Mouse (Mus musculus) intestine, embryonic 15.5 days (tissue): ENCODE data around the gene Ankrd39. TPM values are rescaled to one million over a fixed set of nuclear protein-coding genes. Genes with fewer than 3 reads are reported as not detected.
"Not testable (repeated sequence)": the region's sequence is repeated elsewhere in the genome, so short reads cannot be mapped to it uniquely, and the experiment has no call there.

Experiments
- ATAC-seq: fragments of 200-750 bp; cut with Nextera tagmentation; 2 replicates; pipeline ENCODE4 v1.8.0; 2017; ENCODE audit warnings: moderate TSS enrichment, moderate library complexity
- H3K27ac ChIP-seq: fragments of 300-500 bp; sonication (generic); 2 replicates; pipeline ENCODE4 v1.5.1; 2015; ENCODE audit warnings: mild to moderate bottlenecking, inconsistent platforms
- H3K27me3 ChIP-seq: fragments of 300-500 bp; sonication (generic); replicated peaks from 2 replicates; pipeline ENCODE4 v1.6.1; 2015; ENCODE audit warnings: inconsistent platforms
- H3K36me3 ChIP-seq: fragments of 300-500 bp; sonication (generic); 2 replicates; pipeline ENCODE4 v1.6.1; 2015; ENCODE audit warnings: inconsistent platforms
- H3K4me1 ChIP-seq: fragments of 300-500 bp; sonication (generic); replicated peaks from 2 replicates; pipeline ENCODE4 v1.6.1; 2015; ENCODE audit warnings: inconsistent platforms
- H3K4me2 ChIP-seq: fragments of 300-500 bp; sonication (generic); replicated peaks from 2 replicates; pipeline ENCODE4 v1.6.1; 2015; ENCODE audit warnings: mild to moderate bottlenecking, inconsistent platforms
- H3K4me3 ChIP-seq: fragments of 300-500 bp; sonication (generic); replicated peaks from 2 replicates; pipeline ENCODE4 v1.5.1; 2015; ENCODE audit warnings: inconsistent platforms
- H3K9ac ChIP-seq: fragments of 300-500 bp; sonication (generic); 2 replicates; pipeline ENCODE4 v1.6.1; 2015; ENCODE audit warnings: inconsistent platforms
- H3K9me3 ChIP-seq: fragments of 300-500 bp; sonication (generic); 2 replicates; pipeline ENCODE4 v1.6.1; 2016; ENCODE audit warnings: inconsistent platforms
- WGBS: fragments of 180-500 bp; shearing (Covaris S2); methylation state at CpG from one replicate; pipeline ENCODE4 v1.1.7; 2015; 5-methylcytosine and 5-hydroxymethylcytosine counted together
- polyA plus RNA-seq: library from polyadenylated mRNA; unstranded; fragments of >200 nt; fragmentation: Nextera tagmentation; extraction: Ambion mirVana; gene quantifications from 2 replicates; pipeline ENCODE4 v1.2.1, GENCODE M21; 2015

Ankrd39 gene
- polyA plus RNA-seq, 1 experiment from 2014 or later, result 21.2 TPM

DNA sequence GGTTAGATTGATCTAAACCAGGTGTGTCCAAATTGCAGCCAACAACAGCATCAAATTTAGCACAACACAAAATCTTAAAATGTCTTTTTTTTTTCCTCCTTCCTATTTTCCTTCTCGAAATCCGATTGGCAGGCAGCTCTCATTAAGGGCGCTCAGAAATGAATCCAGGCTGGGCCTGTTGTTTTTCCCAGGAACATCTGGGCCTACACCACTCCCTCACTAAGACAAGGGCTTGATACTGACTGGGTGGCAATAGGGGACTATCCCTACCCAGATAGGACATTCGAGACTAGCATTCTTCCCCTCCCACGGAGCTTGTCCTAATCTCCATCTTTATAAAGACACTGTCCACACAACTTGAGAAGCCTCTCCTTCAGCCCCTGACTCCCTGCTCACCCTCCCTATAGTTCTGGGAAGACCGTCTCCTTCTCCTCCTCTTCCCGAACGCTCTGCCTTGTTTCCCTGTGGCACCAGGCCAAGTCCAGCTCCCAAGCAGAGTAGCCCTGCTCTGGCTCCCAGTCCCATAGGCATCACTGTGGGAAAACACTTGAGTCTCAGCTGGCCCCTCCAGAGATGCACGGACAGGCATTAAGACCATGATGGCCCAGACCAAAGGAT, 845 bp upstream of the Ankrd39 start:
- 37% methylated on average over 9 of the region's 9 CpGs for whole genome bisulfite sequencing

DNA sequence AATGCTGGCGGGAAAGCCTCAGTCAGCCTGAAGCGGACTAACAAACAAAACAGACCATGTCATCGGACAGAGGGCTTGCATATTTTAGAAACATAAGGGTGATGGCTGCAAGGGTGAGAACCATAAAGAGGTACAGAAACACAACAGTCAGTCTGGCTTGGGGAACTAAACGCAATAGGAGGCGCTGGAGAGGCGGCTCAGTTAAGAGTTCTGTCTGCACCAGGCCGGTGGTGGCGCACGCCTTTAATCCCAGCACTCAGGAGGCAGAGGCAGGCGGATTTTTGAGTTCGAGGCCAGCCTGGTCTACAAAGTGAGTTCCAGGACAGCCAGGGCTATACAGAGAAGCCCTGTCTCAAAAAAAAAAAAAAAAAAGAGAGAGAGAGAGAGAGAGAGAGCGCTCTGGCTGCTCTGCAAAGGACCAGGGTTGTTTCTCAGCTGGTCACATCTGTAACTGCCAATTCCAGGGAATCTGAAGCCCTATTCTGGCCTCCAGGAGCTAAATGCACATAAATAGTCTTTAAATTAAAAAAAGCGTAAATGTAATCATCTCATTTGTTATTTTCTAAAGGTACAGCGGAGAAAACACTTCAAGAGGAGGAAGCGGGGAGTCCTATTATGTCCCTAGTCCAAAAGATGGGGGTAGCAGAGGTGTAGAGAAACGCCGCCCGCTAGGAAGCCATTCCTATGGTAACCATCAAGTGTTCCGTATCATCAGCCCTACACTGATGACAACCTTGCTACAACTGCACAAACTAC, 1.2 kb downstream of the Ankrd39 start:
- ATAC-seq, result no peak
- Histone ChIP-seq H3K27ac (peak overlapping the region; percentile 75; the same call in 1 of the 2 replicates), H3K4me2 (peak overlapping the region; percentile 84), H3K4me3 (peak overlapping the region; percentile 79), H3K36me3 (peaks cover 31% of the 10 kb centered on the region), H3K9me3 (no peaks in the 10 kb centered on the region), H3K9ac (peak overlapping the region; percentile 80), H3K27me3 (no peaks in the 10 kb centered on the region), H3K4me1 (peaks cover 22% of the 10 kb centered on the region)
- WGBS, result 68% methylated on average over 19 of the region's 19 CpGs

More for the DNA sequence above, 845 bp upstream of the Ankrd39 start:
- Histone ChIP-seq H3K9me3 (no peaks in the 10 kb centered on the region), H3K4me3 (no peak overlapping the region), H3K27ac (peak overlapping the region; percentile 24), H3K4me2 (no peak overlapping the region), H3K4me1 (peaks cover 22% of the 10 kb centered on the region), H3K36me3 (peaks cover 44% of the 10 kb centered on the region), H3K27me3 (no peaks in the 10 kb centered on the region), H3K9ac (no peak overlapping the region)
- ATAC-seq, result no peak

DNA sequence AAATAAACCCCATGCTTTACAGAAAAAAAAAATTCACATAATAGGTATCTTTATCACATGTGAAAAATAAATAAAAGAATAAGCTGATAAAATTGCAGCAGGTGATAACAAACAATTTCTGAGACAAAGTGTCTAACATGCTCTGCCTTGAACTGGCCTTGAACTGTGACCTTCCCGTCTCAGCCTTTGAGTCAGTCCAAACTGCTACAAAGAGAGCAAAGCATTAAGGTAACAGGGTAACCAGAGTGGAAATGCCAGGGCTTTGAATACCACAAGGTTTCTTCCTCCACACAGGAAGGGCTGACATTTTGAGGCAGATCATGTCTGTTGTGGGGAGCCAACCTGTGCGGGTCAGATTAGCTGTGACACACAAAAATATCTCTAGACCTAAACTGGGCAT, 1.9 kb downstream of the Ankrd39 start:
- Histone ChIP-seq H3K27ac (no peak overlapping the region), H3K9me3 (no peaks in the 10 kb centered on the region), H3K4me2 (peak overlapping the region; percentile 84; the same call in 1 of the 2 replicates), H3K9ac (no peak overlapping the region), H3K36me3 (peaks cover 26% of the 10 kb centered on the region), H3K27me3 (no peaks in the 10 kb centered on the region), H3K4me3 (no peak overlapping the region), H3K4me1 (peaks cover 22% of the 10 kb centered on the region)
- no peak for ATAC-seq
- 78% methylated on average over 2 of the region's 2 CpGs for WGBS

DNA sequence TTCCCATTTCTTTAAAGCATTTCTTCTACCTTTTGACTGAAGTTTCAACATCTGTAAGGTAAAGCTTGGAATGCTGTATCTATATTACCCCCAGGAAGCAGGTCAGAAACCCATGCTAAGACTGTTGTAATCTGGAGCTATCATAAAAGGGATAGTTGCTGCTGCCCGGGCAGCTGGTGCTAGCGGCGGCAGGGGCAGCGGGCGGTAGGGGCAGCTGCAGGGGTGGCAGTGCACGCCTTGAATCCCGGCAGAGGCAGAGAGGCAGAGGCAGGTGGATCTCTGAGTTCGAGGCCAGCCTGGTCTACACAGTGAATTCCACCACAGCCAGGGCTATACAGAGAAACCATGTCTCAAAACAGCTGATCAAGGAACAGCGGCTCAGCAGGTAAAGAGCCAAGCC, 4.3 kb downstream of the Ankrd39 start:
- Histone ChIP-seq H3K9ac (no peak overlapping the region), H3K4me1 (peaks cover 5% of the 10 kb centered on the region), H3K4me2 (no peak overlapping the region), H3K36me3 (peaks cover 20% of the 10 kb centered on the region), H3K27ac (no peak overlapping the region), H3K4me3 (no peak overlapping the region), H3K27me3 (no peaks in the 10 kb centered on the region), H3K9me3 (no peaks in the 10 kb centered on the region)
- no peak for ATAC-seq
- 88% methylated on average over 9 of the region's 9 CpGs for WGBS

DNA sequence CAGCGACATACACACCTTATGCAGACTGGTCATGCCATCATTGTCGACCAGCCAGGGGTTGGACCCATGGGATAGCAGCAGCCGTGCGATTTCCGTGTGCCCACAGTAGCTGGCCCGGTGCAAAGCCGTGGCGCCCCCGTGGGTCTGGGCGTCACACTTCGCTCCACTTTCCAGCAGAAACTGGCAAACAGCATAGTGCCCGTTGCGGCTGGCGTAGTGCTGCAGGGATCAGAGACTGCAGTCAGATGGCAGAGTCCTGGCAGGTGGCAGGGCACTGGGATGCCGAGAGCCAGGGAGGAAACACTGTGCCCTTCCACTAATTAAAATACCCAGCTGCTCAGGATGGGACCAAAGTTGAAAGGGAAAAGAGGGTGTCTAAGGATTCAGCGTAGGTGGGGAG, 5.4 kb downstream of the Ankrd39 start:
- Histone ChIP-seq H3K4me3 (no peak overlapping the region), H3K4me2 (no peak overlapping the region), H3K27me3 (no peaks in the 10 kb centered on the region), H3K27ac (no peak overlapping the region), H3K9ac (no peak overlapping the region), H3K4me1 (no peaks in the 10 kb centered on the region), H3K36me3 (peaks cover 20% of the 10 kb centered on the region), H3K9me3 (no peaks in the 10 kb centered on the region)
- WGBS, result 96% methylated on average over 16 of the region's 16 CpGs
- ATAC-seq, result no peak

DNA sequence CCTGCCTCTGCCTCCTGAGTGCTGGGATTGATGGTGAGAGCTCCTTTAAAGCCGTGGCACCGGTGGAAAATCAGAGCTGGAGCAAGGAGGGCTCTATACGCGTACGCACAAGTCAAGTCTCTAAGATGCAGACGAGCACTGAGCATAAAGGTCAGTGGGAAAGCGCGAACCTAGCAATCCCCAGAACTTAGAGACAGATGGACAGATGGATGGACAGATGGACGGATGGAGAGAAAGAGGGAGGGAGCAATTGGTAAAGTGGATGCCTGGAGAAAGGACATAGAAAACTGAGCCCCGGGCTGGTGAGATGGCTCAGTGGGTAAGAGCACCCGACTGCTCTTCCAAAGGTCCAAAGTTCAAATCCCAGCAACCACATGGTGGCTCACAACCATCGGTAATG, 6.4 kb downstream of the Ankrd39 start:
- 94% methylated on average over 12 of the region's 12 CpGs for WGBS
- no peaks in the 10 kb centered on the region for H3K27me3 ChIP-seq
- H3K9me3 ChIP-seq, result no peaks in the 10 kb centered on the region
- H3K27ac ChIP-seq, result no peak overlapping the region
- H3K36me3 ChIP-seq, result peaks cover 20% of the 10 kb centered on the region
- ATAC-seq, result no peak
- no peak overlapping the region for H3K4me3 ChIP-seq
- H3K4me2 ChIP-seq, result no peak overlapping the region
- no peaks in the 10 kb centered on the region for H3K4me1 ChIP-seq
- no peak overlapping the region for H3K9ac ChIP-seq

DNA sequence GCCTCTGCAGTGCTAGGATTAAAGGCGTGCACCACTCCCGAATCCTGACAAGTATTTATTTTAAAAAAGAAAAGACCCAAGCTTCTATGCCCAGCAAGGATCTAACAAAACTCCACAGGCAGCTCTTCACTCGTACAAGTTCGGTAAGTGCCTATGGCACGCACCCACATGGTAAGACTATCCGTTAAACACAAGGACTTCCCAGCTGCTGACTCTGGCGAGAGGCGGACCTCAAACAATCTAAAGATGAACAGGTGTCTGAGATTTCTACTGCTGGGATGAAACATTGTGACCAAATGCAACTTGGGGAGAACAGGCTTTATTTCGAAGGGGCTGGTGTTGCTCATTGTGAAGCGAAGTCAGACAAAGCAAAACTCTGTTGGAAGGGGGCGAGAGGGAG, 7.1 kb downstream of the Ankrd39 start:
- no peak overlapping the region for H3K4me2 ChIP-seq
- H3K9me3 ChIP-seq, result no peaks in the 10 kb centered on the region
- H3K4me1 ChIP-seq, result no peaks in the 10 kb centered on the region
- no peaks in the 10 kb centered on the region for H3K27me3 ChIP-seq
- H3K4me3 ChIP-seq, result no peak overlapping the region
- H3K9ac ChIP-seq, result no peak overlapping the region
- 85% methylated on average over 11 of the region's 11 CpGs for WGBS
- H3K27ac ChIP-seq, result no peak overlapping the region
- no peak for ATAC-seq
- peaks cover 20% of the 10 kb centered on the region for H3K36me3 ChIP-seq

DNA sequence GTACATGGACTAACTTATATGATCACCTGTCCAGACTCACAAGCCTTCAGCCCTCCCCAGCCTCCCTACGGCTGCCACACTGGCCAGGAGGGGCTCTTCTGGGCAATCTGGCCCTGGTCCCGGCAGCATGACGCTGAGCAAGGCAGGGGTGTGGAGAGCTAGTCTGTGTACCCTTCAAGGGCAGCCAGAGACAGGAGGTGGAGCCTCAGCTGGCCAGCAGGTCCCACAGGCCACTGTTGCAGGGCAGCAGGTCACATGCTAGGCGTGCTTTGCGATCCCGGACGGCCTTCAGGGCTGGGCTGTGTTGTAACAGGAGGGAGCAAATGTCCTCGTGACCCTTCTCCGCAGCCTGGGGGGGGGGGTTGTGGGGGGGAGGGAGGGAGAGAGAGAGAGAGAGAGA, 8.1 kb downstream of the Ankrd39 start, which contains the start of gene Gm42417:
Gene Gm42417 (minus strand): TSS at position 244 of the 400 bp plus-strand sequence.
- WGBS, result 43% methylated on average over 9 of the region's 9 CpGs
- H3K4me2 ChIP-seq, result no peak within 1 kb of the TSS
- peaks cover 20% of the 10 kb centered on the region for H3K36me3 ChIP-seq
- no peaks in the 10 kb centered on the region for H3K27me3 ChIP-seq
- 0 out of 2 replicates have a peak within 1 kb of the TSS, but pooled peaks have one; percentile 36 for H3K27ac ChIP-seq
- no peak within 1 kb of the TSS for H3K9ac ChIP-seq
- 0 out of 2 replicates have a peak, but pooled peaks cover 3% of the 10 kb centered on the region for H3K4me1 ChIP-seq
- peak; percentile 78 for ATAC-seq
- no peak within 1 kb of the TSS for H3K4me3 ChIP-seq
- no peaks in the 10 kb centered on the region for H3K9me3 ChIP-seq

DNA sequence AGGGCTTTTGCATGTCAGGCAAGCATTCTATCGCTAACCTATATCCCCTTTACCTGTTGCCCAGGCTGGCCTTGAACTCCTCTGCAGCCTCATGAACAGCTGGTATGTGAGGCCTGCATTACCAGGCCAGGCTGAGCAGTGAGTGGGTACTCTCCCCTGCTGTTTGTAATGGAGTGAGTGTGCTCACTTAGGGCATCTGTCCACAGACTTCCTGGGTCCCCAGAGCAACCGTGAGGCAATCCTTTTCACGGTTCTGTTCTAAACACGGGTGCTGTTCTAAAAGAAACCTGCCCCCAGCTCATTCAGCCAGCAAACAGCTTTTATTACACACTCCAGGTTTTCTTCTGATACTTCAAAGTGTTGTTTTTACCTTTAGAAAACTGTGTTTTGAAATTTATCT, 8.5 kb downstream of the Ankrd39 start:
- Histone ChIP-seq H3K36me3 (peaks cover 20% of the 10 kb centered on the region), H3K27ac (no peak overlapping the region), H3K9ac (no peak overlapping the region), H3K4me3 (no peak overlapping the region), H3K4me1 (0 out of 2 replicates have a peak, but pooled peaks cover 3% of the 10 kb centered on the region), H3K4me2 (no peak overlapping the region), H3K9me3 (no peaks in the 10 kb centered on the region), H3K27me3 (no peaks in the 10 kb centered on the region)
- no peak for ATAC-seq
- 75% methylated on average over 4 of the region's 4 CpGs for WGBS

DNA sequence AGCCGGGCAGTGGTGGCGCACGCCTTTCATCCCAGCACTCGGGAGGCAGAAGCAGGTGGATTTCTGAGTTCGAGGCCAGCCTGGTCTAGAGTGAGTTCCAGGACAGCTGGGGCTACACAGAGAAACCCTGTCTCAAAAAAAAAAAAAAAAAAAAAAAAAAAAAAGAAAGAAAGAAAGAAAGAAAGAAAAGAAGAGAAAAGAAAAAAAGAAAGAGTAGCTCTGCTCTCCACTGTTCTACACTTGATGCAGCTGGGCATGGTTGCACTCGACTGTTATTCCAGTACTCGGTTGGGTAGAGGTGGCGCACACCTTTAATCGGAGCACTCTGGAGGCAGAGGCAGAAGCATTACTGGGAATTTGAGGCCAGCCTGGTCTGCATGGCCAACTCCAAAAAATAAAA, 10.5 kb downstream of the Ankrd39 start, which contains the start of gene Ankrd23:
Gene Ankrd23 (minus strand): TSS at position 101 of the 400 bp plus-strand sequence.
- not testable (repeated sequence) for H3K27me3 ChIP-seq, H3K9me3 ChIP-seq, H3K4me1 ChIP-seq, H3K4me3 ChIP-seq, H3K4me2 ChIP-seq, H3K9ac ChIP-seq, ATAC-seq, H3K27ac ChIP-seq
- WGBS, result 93% methylated on average over 9 of the region's 9 CpGs
- peaks cover 18% of the 10 kb centered on the region for H3K36me3 ChIP-seq

DNA sequence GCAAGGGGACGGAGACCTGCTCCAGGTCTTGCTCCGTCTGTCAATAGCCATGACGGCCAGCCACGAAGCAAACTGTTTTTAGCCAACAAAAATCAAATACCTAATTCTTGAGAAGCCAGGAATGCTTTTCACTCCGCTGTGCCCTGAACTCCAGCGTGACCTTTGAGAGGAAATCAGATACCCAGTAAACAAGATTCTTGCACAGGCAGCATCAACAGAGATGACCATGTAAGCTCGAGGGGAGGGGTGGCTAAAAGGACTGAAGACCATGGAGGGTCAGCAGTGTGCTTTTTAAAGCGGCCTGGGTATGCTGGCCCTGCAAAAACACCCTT, 10.9 kb downstream of the Ankrd39 start:
- no peak overlapping the region for H3K4me2 ChIP-seq
- H3K27ac ChIP-seq, result no peak overlapping the region
- 0 out of 2 replicates have a peak, but pooled peaks cover 3% of the 10 kb centered on the region for H3K4me1 ChIP-seq
- no peaks in the 10 kb centered on the region for H3K27me3 ChIP-seq
- no peaks in the 10 kb centered on the region for H3K9me3 ChIP-seq
- H3K36me3 ChIP-seq, result peaks cover 14% of the 10 kb centered on the region; the same call in 1 of the 2 replicates
- no peak overlapping the region for H3K9ac ChIP-seq
- no peak for ATAC-seq
- WGBS, result 60% methylated on average over 8 of the region's 8 CpGs
- no peak overlapping the region for H3K4me3 ChIP-seq

DNA sequence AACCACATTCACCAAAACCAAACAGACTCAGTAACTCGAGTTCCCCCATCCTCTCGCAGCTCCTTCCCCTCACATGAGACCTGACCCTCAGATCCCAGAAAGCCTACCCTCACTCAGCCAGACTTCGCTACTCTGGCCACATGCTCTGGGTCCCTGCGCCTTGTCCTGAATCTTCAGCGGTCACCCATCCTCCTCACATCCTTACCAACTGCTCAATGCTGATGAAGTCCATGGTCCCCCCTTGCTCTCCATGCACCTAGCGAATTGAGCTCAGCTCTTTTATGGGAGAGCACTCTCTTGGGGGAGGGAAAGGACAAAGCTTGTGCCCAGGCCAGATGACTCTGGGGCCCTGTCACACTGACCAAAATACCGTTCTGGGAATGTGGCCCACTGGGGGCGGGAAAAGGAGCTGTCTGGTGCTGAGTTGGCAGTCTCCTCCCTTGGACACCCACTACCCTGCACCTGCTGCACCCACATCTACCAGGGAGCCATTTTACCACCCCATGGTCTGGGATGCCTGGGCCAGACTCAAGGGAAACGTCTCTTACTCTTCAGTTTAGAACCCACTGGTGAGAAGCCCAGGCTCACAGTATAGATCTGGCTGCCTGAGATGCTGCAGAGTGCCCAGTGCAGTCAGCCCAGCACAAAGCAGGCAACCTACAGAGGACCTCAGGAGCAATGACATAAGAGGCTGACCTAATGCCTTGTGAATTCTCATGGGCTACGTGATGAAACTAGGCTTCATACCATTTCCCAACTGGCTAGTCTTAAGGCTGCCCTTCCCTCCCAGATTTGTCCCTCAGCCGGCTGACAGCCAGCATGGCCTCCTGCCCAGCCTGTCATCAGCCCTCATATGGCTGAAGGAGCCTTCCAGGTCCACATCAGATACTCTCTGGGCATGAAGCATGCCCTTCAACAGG, 11.5 kb downstream of the Ankrd39 start:
- H3K36me3 ChIP-seq, result peaks cover 12% of the 10 kb centered on the region; the same call in 1 of the 2 replicates
- H3K27ac ChIP-seq, result no peak overlapping the region
- H3K9ac ChIP-seq, result no peak overlapping the region
- H3K9me3 ChIP-seq, result no peaks in the 10 kb centered on the region
- H3K4me1 ChIP-seq, result 0 out of 2 replicates have a peak, but pooled peaks cover 3% of the 10 kb centered on the region
- no peaks in the 10 kb centered on the region for H3K27me3 ChIP-seq
- WGBS, result 81% methylated on average over 11 of the region's 11 CpGs
- H3K4me3 ChIP-seq, result no peak overlapping the region
- ATAC-seq, result no peak
- H3K4me2 ChIP-seq, result no peak overlapping the region
